Mouse (Mus musculus) liver, postnatal 0 days (tissue): Measurements from ENCODE around the gene Vmp1.

ENCODE experiments used
- CTCF ChIP-seq: sonication (generic); IDR thresholded peaks from 2 replicates; pipeline ENCODE4 v1.5.1; 2016; ENCODE audit warnings: antibody characterized with exemption, low read depth
- EP300 ChIP-seq: IDR thresholded peaks from 2 replicates; pipeline ENCODE4 v1.6.1; 2016; ENCODE audit warnings: antibody characterized with exemption, low read depth, mild to moderate bottlenecking

- TF ChIP-seq CTCF = no peak
- TF ChIP-seq EP300 = no peak
These were observed 6.7 kb upstream of the Vmp1 start for GRCm38 (mm10) chr11:86690383-86690782.
